Mouse (Mus musculus) ovary, postnatal 36 days (tissue): ENCODE data around the gene Aff3.

Experiments used
- DNase-seq: peaks from one replicate; pipeline ENCODE4 v3.0.0; 2022; ENCODE audit warnings: low spot score, mixed read lengths

The Aff3 gene

GRCm38 (mm10) chr1:38388466-38388865 is 276.3 kb downstream of the Aff3 start:
- DNase-seq, result no peak

DNA sequence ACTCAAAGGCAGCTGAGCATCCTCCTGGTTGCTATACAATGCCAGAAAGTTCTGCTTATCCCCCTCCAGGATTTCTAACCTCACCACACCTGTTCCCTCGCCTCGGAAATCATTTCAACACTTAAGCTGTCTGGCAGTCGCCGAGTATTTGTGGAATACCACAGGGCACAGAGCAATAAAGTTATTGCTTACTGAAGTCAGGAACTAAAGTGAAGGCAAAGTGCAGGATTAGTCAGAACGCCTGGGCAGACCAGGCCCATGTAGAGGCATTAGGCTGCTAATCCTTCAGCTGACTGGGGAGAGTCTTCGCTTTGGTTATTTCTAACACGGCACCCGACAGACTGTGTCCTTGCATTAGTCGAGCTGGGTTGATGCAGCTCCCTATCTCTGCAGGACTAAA is 277.3 kb downstream of the Aff3 start:
- no peak for DNase-seq

- no peak for DNase-seq
Measured at GRCm38 (mm10) chr1:38384457-38385121, 280.2 kb downstream of the Aff3 start.

DNA sequence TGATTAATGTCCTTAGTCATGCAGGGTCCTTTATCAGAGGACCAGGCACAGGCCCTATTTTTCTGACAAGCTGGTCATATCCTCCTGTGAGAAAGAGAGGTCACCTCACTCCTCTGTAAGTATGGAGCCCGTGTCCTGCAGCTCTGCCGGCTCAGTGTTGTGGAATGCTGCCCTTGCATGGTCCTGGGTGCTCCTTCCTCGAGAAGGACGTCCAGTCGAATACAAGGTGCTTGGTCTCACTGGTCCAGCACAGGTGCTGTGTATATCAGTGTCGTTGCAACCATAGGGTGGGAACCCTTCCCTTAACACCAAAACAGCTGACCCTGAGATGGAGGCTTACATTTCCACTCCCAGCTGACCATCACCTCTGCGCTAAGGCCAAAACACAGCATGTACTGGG is 280.7 kb downstream of the Aff3 start:
- DNase-seq, result no peak

DNA sequence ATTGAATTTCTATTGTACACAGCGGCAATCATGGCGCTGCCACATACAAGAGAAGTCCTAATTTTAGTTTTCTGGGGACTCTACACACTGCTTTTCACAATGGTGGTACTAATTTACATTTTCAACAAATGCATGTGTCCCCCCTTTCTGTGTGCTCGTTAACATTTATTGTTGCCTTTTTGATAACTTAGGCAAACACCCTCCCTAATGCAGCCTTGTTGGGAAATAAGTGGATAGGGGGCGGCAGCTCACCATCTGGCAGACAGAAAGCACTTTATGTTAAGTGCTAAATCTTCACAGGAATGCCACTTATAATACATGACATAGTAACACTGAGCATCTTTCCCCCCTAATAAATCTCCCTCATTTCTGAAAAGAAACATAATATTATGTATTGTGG is 282.1 kb downstream of the Aff3 start:
- DNase-seq, result no peak

DNA sequence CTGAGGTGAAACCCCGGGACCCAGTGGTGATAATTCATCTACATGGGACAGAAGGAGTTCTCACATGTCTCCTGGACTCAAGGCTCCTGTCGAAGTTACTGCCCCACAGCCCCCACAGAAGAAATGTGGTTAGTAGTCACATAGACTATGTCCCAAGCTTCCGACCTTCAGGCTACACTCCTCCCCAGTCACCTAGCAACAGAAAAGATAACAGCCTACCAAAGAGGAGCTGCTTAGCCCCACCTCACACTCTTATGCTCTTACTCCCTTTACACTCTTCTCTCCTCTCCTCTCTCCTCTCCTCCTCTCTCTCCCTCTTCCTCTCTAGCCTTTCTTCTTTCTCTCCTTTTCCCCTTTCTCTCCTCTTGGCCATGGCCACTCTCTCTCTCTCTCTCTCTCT is 286.8 kb downstream of the Aff3 start:
- DNase-seq, result no peak

GRCm38 (mm10) chr1:38369166-38369565 is 295.6 kb downstream of the Aff3 start:
- DNase-seq, result no peak

DNA sequence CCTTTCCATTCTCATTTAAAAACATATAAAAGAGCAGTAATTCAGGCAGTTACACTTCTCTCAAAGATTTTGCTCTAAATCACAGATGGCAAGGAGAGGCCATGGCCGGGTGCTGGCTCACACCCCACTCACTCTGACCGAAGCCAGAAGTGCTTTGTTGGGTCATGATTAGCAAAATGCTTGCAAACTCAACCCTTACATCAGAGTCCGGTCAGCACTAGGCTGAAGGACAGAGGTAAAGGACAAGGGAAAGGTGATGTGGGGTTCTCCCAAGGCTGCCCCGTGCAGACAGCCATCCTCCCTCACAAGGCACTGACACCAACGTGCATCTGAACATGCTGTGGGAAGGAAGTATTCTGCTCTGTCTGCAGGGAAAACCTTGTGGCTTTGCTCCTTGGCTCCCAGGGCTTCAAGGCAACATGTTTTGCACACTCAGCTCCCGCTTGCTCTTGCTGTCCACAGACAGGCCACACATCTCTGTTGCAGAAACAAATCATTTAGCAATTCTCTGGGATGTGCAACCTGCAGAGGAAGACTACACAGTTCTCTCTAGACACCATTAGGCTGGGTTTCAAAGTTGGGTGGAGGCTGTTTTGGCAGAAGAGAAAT is 296.6 kb downstream of the Aff3 start:
- DNase-seq, result peak; percentile 26

DNA sequence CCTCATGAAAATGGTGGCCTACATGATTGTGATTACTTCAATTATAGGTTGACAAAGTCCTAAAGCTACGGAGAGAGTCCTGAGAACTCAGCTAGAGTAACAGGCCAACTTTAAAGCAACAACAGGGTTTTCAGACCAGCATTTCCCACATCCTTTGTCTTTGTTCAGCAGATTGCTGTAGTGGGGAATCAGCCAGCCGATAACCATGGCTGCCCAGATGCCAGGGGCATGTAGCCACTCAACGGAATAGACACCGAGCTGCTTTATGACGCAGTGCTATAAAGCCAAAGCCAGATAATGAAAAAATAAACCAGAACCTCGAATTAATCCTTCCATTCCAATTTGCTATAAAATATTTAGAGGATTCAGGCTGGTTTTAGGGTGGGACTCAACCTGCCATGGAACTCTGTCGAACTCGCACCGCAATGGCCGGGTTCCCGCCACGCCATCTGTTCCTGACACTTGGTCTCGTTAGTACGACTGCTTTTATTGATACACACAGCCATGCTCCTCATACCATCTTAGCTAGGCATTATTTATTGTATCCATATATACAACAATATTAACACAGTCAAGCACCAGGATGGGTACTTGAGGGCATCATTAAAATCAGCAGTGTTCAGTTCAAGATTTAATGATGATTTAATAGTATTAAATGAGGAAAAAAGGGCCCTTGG is 297.2 kb downstream of the Aff3 start:
- DNase-seq, result no peak

GRCm38 (mm10) chr1:38363856-38364255 is 300.9 kb downstream of the Aff3 start:
- no peak for DNase-seq

- DNase-seq, result no peak
Measured at GRCm38 (mm10) chr1:38362275-38362674, 302.5 kb downstream of the Aff3 start.

DNA sequence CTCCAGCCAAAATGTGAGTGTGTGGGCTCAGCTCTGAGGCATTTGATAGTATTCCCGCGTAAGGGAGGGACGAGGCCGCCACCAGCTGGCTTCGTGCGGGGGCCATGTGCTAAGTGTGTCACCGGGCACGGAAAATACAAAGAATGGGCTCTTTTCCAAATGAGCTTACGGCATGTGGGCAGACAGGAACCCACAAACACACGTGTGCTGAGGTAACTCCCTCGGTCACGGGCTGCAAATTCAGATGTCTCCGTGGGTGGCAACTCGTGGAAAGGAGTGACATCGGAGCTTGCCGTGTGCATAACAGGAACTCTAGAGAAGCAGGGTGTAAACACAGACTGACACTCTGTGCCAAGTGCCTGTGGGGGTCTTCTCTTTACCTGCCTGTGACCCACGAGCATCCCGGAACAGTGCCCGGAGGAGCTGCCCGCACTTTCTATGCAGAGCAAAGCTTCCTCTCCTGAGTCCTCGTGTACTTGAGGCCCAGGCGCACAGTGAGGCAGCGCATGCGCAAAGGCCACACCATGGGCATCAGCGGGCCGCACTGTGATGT is 305.9 kb downstream of the Aff3 start:
- peak; percentile 11 for DNase-seq

DNA sequence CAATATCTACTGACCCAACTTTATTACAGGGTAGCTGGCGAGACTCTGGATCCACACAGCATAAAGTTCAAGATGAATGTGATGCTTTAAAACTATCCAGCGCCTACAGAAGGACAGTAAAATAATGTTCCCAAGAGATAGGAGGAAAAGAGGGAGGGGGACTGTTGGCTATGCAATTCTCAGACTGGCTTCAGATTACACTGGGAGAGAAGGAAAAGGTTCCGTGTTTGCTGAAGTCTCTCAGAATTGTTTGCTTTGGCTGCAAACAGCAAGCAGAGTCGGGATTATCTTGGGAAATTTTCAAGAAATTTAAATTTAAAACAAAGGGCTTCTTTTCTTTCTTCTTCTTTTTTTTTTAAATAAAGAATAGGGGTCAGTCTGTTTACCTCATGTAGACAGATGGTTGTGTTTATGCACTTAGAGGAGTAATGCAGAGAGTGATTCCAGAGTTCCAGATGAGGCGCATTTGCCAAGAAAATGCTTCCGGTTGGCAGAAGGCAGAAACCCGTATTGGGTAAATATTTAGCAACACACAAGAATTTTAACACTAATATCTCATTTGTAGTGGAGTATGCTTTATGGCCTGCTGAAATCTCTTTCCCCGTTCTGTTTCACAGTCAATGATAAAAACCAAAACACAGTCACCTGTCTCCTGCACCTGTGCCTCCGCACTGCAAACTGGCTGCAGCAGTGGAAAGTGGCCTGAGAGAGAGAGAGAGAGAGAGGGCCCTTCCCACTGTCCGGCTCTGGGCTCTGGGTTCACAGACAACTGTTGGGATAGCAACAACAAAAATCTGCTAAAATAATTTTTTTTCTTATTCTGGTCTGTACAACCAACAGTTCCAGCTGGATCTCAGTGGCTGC is 306.6 kb downstream of the Aff3 start:
- DNase-seq, result no peak

GRCm38 (mm10) chr1:38354585-38354984 is 310.2 kb downstream of the Aff3 start:
- no peak for DNase-seq

DNA sequence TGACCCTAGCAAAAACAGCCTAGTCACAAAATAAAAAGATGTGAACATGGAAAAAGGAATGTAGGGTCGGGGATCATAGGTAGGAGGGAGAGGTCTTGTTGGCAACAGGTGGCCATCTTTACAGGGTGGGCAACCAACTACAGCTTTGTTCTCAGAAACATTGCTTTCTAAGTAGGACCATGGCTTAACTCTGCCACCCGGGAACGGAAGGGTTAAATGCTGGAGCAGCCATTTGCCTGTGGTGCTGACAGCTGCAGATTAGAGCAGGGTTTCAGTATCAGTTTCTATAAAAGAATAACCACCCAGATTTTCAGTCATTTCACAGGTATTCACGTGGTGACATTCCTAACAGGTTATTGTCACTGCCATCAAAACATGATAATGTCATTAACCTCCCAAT is 317.4 kb downstream of the Aff3 start:
- DNase-seq, result no peak

- no peak for DNase-seq
Measured at GRCm38 (mm10) chr1:38334206-38334605, 330.5 kb downstream of the Aff3 start.

- no peak for DNase-seq
Measured at GRCm38 (mm10) chr1:38332919-38333318, 331.8 kb downstream of the Aff3 start.

GRCm38 (mm10) chr1:38324206-38324605 is 340.5 kb downstream of the Aff3 start:
- DNase-seq, result no peak

DNA sequence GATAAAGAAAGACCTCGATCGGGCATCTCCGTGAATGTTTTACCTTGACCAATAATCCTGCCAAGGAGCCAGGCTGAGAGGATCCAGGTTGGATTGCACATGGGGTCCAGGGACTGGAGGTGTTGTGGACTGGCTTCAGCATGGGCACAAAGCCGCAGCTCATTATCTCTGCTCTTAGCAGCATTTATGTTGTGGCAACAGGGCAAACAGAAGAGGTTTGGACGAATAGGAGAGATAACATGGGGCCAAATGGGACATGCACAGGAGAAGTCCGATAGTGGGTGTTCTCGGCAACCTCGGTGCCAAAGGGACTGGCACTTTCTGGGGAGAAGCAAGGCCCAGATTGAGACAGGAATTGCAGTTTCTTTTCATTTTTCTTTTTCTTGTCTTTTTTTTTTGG is 342.9 kb downstream of the Aff3 start:
- DNase-seq, result no peak

DNA sequence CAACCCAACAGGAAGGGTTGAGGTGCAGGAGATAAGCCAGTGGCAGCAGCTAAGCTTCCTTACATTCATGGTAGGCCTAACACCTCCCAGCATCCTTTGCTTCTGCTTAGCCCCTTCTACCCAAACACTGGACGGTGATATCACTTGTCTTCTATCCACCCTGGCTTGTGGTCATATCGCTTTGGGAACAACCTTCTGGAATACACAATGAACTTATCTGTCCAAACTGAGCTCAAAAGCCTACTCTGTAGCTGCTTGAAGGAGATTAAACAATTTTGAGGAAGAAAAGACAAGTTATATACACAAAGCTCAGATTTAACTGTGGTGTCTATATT is 343.8 kb downstream of the Aff3 start:
- no peak for DNase-seq

- DNase-seq, result no peak
Measured at GRCm38 (mm10) chr1:38320126-38320970, 344.4 kb downstream of the Aff3 start.
